Mouse (Mus musculus): ENCODE data around the gene Ltb4r1.

Gene Ltb4r1

GRCm38 (mm10) chr14:55745861-55746237 is 19.9 kb upstream of the Ltb4r1 start:
- DNase-seq (ENCODE audit: low read depth, low spot score): no peak

- no peak for DNase-seq (ENCODE audit: low read depth, low spot score)
Measured at GRCm38 (mm10) chr14:55747051-55747847, 18.5 kb upstream of the Ltb4r1 start.

GRCm38 (mm10) chr14:55757566-55757965 is 8.2 kb upstream of the Ltb4r1 start:
- DNase-seq (ENCODE audit: low read depth, low spot score): no peak

DNA sequence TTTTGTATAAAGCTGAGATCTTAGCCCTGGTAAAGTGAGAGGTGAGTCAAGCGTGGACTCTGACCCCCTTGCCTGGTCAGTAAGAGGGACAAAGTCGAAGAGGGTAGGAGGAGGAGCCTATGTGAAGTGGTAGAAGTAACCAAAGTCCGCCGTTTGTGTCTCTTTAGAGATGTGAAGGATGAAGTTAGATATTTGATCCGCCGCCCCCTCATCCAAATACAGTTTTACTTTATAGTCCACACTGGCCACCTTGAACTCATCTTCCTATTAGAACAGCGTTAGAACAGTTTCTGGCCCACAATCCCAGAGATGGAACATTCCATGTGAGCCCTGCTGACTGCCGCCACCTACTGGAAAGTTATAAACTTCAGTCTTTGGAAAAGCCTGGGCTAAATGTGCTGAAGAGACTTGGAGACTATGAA is 7.4 kb upstream of the Ltb4r1 start, which contains the start of gene Cideb:
Gene Cideb, minus strand, starts transcription at position 96 of the 422 bp plus-strand sequence.
- DNase-seq (ENCODE audit: low read depth, low spot score): peak; percentile 60

GRCm38 (mm10) chr14:55760156-55760555 is 5.6 kb upstream of the Ltb4r1 start:
- peak; percentile 84 for DNase-seq (ENCODE audit: low read depth, low spot score)

DNA sequence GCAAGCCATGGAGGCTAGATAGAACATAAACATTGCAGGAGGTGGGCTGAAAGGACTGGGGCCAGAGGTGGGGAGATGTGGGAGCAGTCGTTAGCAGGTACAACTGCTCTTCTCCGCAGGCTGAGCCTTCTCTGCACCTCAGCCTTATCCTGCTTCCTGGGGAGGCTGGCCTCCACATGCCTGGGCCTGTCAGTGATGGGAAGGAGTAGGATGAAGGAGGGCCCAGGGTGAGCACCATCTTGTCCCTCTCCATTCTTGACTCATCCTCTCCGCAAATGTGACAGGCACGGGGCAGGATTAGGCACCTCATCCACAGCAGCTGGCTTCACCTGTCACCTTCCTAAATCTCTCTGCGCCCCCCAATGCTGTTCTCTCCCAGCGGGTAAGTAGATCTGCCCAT is 4.6 kb upstream of the Ltb4r1 start, which contains the start of gene Ltb4r2:
Gene Ltb4r2, plus strand, starts transcription at position 266 of the 400 bp plus-strand sequence.
- DNase-seq (ENCODE audit: low read depth, low spot score): no peak

GRCm38 (mm10) chr14:55762001-55762821 is 3.6 kb upstream of the Ltb4r1 start:
- no peak for DNase-seq (ENCODE audit: low read depth, low spot score)

GRCm38 (mm10) chr14:55763166-55763565 is 2.6 kb upstream of the Ltb4r1 start:
- DNase-seq (ENCODE audit: low read depth, low spot score): no peak

DNA sequence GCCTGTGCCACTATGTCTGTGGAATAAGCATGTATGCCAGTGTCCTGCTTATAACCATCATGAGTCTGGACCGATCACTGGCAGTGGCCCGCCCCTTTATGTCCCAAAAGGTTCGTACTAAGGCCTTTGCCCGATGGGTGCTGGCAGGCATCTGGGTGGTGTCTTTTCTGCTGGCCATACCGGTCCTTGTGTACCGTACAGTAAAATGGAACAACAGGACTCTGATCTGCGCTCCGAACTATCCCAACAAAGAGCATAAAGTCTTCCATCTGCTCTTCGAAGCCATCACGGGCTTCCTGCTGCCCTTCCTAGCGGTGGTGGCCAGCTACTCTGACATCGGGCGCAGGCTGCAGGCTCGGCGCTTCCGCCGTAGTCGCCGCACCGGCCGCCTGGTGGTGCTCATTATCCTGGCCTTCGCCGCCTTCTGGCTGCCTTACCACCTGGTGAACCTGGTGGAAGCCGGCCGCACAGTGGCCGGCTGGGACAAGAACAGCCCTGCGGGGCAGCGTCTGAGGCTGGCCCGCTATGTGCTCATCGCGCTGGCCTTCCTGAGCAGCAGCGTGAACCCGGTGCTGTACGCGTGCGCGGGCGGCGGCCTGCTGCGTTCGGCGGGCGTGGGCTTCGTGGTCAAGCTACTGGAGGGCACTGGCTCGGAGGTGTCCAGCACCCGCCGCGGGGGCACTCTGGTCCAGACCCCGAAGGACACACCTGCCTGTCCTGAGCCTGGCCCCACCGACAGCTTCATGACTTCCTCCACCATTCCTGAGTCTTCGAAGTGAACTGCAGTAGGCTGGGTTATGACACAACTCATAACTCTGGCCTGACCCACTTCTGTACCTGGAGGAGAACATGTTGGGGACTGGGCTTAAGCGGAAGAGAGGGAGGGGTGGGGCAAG is 2.0 kb downstream of the Ltb4r1 start:
- peak; percentile 48 for DNase-seq (ENCODE audit: low read depth, low spot score)

DNA sequence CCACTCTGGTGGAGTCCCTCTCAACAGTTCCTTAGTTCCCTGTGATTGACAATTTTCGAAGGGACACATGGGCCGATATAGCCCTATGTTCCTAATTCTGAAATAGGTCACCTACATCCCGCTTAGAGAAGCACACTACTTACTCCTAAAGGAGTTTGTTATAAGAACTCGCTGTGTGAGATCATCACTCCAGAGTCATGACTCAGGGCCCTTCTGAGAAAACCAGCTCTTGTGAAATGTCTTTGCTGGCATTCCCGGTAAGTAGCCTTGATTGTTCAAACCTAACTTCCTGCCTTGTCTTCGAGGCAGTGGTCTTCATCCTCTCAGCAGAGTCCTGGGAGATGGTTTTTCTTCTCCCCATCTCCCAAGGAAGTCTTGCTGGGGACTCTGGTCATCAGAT is 2.8 kb downstream of the Ltb4r1 start:
- DNase-seq (ENCODE audit: low read depth, low spot score): no peak

GRCm38 (mm10) chr14:55769087-55769703 is 3.4 kb downstream of the Ltb4r1 start:
- DNase-seq (ENCODE audit: low read depth, low spot score): no peak

GRCm38 (mm10) chr14:55776711-55777110 is 10.9 kb downstream of the Ltb4r1 start:
- no peak for DNase-seq (ENCODE audit: low read depth, low spot score)

DNA sequence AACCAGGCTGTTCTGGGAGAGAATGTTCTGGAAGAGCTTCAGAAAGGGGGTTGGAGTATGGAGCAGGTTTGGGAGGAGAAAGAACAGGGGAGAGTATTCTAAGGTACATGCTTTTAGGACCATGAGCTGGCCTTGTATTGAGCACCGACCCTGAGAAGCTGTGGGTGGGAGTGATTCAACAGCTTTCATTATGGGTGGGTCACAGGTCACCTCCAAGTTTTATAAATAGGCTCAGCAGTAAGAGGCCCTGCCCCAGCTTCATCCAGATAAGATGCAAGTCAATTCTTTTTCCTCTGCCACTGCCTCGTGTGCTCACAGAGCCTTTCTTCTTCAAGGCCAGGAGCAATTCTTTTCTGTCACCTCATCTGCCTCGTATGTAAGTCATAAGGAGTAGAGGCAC is 11.4 kb downstream of the Ltb4r1 start:
- no peak for DNase-seq (ENCODE audit: low read depth, low spot score)

- no peak for DNase-seq (ENCODE audit: low read depth, low spot score)
Measured at GRCm38 (mm10) chr14:55777806-55778205, 12.0 kb downstream of the Ltb4r1 start.

- DNase-seq (ENCODE audit: low read depth, low spot score): no peak
Measured at GRCm38 (mm10) chr14:55778686-55779085, 12.9 kb downstream of the Ltb4r1 start.

DNA sequence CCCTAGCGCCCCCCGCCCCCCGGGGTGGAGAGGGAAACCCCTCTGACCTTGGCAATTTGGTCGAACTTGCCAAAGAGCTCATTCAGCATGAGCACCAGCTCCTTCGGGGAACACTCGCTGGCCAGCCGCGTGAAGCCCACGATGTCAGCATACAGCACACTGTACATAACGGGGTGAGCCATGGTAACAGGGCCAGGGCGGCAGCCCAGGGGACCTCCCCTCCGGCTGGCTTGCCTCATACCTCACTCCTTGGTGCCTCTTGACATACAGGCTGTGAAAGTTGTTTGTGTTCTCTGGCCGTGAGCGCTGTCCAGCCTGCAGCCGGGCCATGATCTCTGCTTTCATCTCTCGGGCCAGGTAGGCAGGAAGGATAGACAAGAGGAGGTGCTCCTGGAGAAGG is 13.9 kb downstream of the Ltb4r1 start:
- no peak for DNase-seq (ENCODE audit: low read depth, low spot score)

DNA sequence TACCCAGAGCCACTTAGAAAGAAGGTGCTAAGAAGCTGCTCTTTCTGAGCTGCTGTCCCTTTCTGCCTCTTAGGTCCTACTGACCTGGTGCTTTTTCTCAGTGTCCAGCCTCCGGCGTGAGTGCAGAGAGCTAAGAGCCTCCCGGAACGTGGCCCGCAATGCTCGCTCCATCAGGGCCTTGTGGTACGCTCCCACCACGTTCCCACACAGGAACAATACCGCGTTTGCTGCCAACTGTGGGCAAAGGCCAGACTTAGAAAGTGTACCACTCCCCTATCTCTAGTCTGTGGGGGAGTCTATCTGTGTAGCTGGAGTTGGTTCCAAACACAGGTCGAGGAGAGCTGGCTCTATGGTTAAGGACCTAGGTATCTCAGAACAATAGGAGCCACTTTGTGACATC is 15.0 kb downstream of the Ltb4r1 start:
- DNase-seq (ENCODE audit: low read depth, low spot score): no peak

GRCm38 (mm10) chr14:55781310-55781709 is 15.5 kb downstream of the Ltb4r1 start:
- DNase-seq (ENCODE audit: low read depth, low spot score): peak; percentile 85

GRCm38 (mm10) chr14:55782361-55782960 is 16.7 kb downstream of the Ltb4r1 start:
- DNase-seq (ENCODE audit: low read depth, low spot score): no peak

DNA sequence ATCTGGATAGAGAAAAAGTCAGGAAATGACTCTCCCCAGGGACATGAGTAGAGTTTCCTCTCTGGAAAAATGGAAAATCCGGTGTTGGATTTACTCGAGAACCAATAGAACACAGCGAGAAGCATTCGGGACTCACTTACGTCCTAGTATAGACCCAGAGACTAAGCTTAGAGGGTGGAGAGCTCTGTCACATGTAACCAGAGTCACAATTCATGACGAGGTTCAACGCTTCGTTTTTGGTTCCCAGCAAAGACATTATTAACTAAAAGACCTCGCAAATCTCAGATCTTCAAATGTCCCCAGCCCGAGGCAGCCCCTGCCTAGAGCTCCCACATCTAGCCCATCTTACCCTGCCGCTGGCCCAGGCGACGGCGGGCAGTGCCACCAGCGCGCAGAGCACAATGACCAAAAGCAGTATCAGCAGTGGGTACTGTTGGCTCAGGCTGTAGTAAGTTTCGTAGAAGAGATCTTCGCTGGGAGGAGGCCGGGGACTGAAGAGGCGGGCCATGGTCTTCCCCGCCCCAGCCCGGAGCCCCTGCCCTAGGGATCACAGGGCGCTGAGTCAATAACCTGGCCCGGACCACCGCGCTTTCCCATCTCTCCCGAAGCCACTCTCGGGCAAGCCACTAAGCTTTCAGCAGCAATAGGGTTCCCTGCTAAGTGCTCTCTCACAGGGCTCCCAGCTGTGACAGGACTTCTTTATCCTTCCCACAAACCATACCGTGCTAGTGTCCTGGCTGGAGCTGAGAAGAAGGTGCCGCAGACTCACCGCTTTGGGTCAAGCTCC is 17.6 kb downstream of the Ltb4r1 start:
- DNase-seq (ENCODE audit: low read depth, low spot score): no peak

All from CD4-positive, CD25-positive, alpha-beta regulatory T cell, adult 2 months (primary cell).